Mouse (Mus musculus) ES-Bruce4 (cell line): ENCODE data around the gene Dpm3. TPM values are rescaled to one million over a fixed set of nuclear protein-coding genes. Genes with fewer than 3 reads are reported as not detected.
"Not testable (repeated sequence)": the region's sequence is repeated elsewhere in the genome, so short reads cannot be mapped to it uniquely, and the experiment has no call there.

Experiments
- H3K27ac ChIP-seq: 2 replicates; pipeline ENCODE4 v1.5.1; 2012; ENCODE audit warnings: low read length, inconsistent platforms; ENCODE audit not compliant: insufficient read depth
- H3K27me3 ChIP-seq: 2 replicates; pipeline ENCODE4 v1.6.1; 2012; ENCODE audit warnings: mild to moderate bottlenecking, low read length, inconsistent platforms; ENCODE audit not compliant: control insufficient read depth, poor library complexity, insufficient read depth, severe bottlenecking
- H3K36me3 ChIP-seq: 2 replicates; pipeline ENCODE4 v1.6.1; 2012; ENCODE audit warnings: inconsistent platforms, mild to moderate bottlenecking, low read length, moderate library complexity; ENCODE audit not compliant: control insufficient read depth, poor library complexity, insufficient read depth, severe bottlenecking
- H3K4me1 ChIP-seq: one replicate; pipeline ENCODE4 v1.8.1; 2011; ENCODE audit warnings: low read length; ENCODE audit not compliant: control insufficient read depth, insufficient read depth
- H3K4me3 ChIP-seq: 2 replicates; pipeline ENCODE4 v1.5.1; 2011; ENCODE audit warnings: low read depth, mild to moderate bottlenecking, low read length
- H3K9ac ChIP-seq: 2 replicates; pipeline ENCODE4 v1.6.1; 2012; ENCODE audit warnings: low read depth, mild to moderate bottlenecking, inconsistent platforms; ENCODE audit not compliant: poor library complexity, severe bottlenecking
- H3K9me3 ChIP-seq: replicated peaks from 2 replicates; pipeline ENCODE4 v1.6.1; 2012; ENCODE audit warnings: mild to moderate bottlenecking, low read length, inconsistent platforms; ENCODE audit not compliant: control insufficient read depth, poor library complexity, insufficient read depth, severe bottlenecking
- CTCF ChIP-seq: IDR thresholded peaks from one replicate; pipeline ENCODE4 v1.8.1; 2011; ENCODE audit warnings: low read depth, low read length
- EP300 ChIP-seq: IDR thresholded peaks from 2 replicates; pipeline ENCODE4 v1.6.1; 2011; ENCODE audit warnings: low read depth, low read length; ENCODE audit not compliant: insufficient read depth
- POLR2A ChIP-seq: IDR thresholded peaks from one replicate; pipeline ENCODE4 v1.8.1; 2011; ENCODE audit warnings: low read length; ENCODE audit not compliant: insufficient read depth
- polyA plus RNA-seq: library from polyadenylated mRNA; stranded (reverse); fragments of >200 nt; gene quantifications from 2 replicates; pipeline ENCODE4 v1.2.4, GENCODE M21; 2011; ENCODE audit warnings: low read depth; ENCODE audit not compliant: missing spikeins, insufficient read depth, insufficient read length

The Dpm3 gene
- polyA plus RNA-seq, 1 experiment, result 36.7 TPM

- H3K9ac ChIP-seq, result peak within 1 kb of the TSS; percentile 56
- peak within 1 kb of the TSS; percentile 84 for H3K4me3 ChIP-seq
- no peak for TF ChIP-seq EP300
- no peak for TF ChIP-seq CTCF
- TF ChIP-seq POLR2A, result no peak
- H3K36me3 ChIP-seq, result peaks cover 2% of the 10 kb centered on the region; the same call in 1 of the 2 replicates
- H3K27ac ChIP-seq, result peak within 1 kb of the TSS; percentile 37; the same call in 1 of the 2 replicates
- H3K4me1 ChIP-seq, result no peaks in the 10 kb centered on the region
- H3K27me3 ChIP-seq, result no peaks in the 10 kb centered on the region
- no peaks in the 10 kb centered on the region for H3K9me3 ChIP-seq
Observed at GRCm38 (mm10) chr3:89214681-89215411, 44.3 kb upstream of the Dpm3 start, which contains the start of gene Thbs3. Gene Thbs3 (plus strand): TSS chr3:89215180.

- H3K36me3 ChIP-seq, result no peaks in the 10 kb centered on the region
- no peaks in the 10 kb centered on the region for H3K27me3 ChIP-seq
- H3K9me3 ChIP-seq, result no peaks in the 10 kb centered on the region
- no peak overlapping the region for H3K27ac ChIP-seq
- no peaks in the 10 kb centered on the region for H3K4me1 ChIP-seq
- H3K9ac ChIP-seq, result peak overlapping the region; percentile 56; the same call in 1 of the 2 replicates
- no peak for TF ChIP-seq EP300
- no peak for TF ChIP-seq POLR2A
- peak; percentile 80 for TF ChIP-seq CTCF
- H3K4me3 ChIP-seq, result no peak overlapping the region; the same call in 1 of the 2 replicates
Observed at GRCm38 (mm10) chr3:89215853-89216252, 43.3 kb upstream of the Dpm3 start.

GRCm38 (mm10) chr3:89216407-89216806, 42.8 kb upstream of the Dpm3 start:
- H3K27me3 ChIP-seq, H3K9ac ChIP-seq, H3K36me3 ChIP-seq, H3K4me1 ChIP-seq, H3K4me3 ChIP-seq, H3K9me3 ChIP-seq, H3K27ac ChIP-seq: not testable (repeated sequence)

GRCm38 (mm10) chr3:89218271-89218670, 40.9 kb upstream of the Dpm3 start:
- Histone ChIP-seq H3K36me3 (no peaks in the 10 kb centered on the region), H3K9me3 (no peaks in the 10 kb centered on the region), H3K9ac (no peak overlapping the region), H3K27ac (no peak overlapping the region), H3K4me3 (no peak overlapping the region), H3K27me3 (no peaks in the 10 kb centered on the region), H3K4me1 (no peaks in the 10 kb centered on the region)
- TF ChIP-seq CTCF (no peak), EP300 (no peak), POLR2A (no peak)

GRCm38 (mm10) chr3:89219546-89219945, 39.6 kb upstream of the Dpm3 start:
- Histone ChIP-seq H3K36me3 (no peaks in the 10 kb centered on the region), H3K9me3 (no peaks in the 10 kb centered on the region), H3K27me3 (no peaks in the 10 kb centered on the region), H3K27ac (no peak overlapping the region), H3K4me1 (peaks cover under 1% of the 10 kb centered on the region), H3K4me3 (no peak overlapping the region), H3K9ac (no peak overlapping the region)
- no peak for TF ChIP-seq EP300
- TF ChIP-seq CTCF, result no peak
- no peak for TF ChIP-seq POLR2A

- H3K36me3 ChIP-seq, result no peaks in the 10 kb centered on the region
- no peaks in the 10 kb centered on the region for H3K9me3 ChIP-seq
- H3K27ac ChIP-seq, result no peak overlapping the region
- peaks cover 10% of the 10 kb centered on the region for H3K4me1 ChIP-seq
- no peaks in the 10 kb centered on the region for H3K27me3 ChIP-seq
- H3K4me3 ChIP-seq, result no peak overlapping the region
- no peak overlapping the region for H3K9ac ChIP-seq
- no peak for TF ChIP-seq POLR2A
Observed at GRCm38 (mm10) chr3:89221167-89221566, 38.0 kb upstream of the Dpm3 start.
